Mouse (Mus musculus) adrenal gland, adult 2 months (tissue): ENCODE measurements around the gene Pla2g2d. TPM values are rescaled to one million over a fixed set of nuclear protein-coding genes. Genes with fewer than 3 reads are reported as not detected.
"Not testable (repeated sequence)": the region's sequence is repeated elsewhere in the genome, so short reads cannot be mapped to it uniquely, and the experiment has no call there.

ENCODE experiments used
- DNase-seq: peaks from one replicate; pipeline ENCODE4 v3.0.0; 2021
- polyA plus RNA-seq: library from polyadenylated mRNA; depleted of rRNA; stranded (reverse); fragments of >200 nt; gene quantifications from 2 replicates; pipeline ENCODE4 v1.2.3, GENCODE M21; 2012
- total RNA-seq, 2 experiments: library from RNA; stranded (reverse); gene quantifications; 2 replicates each; pipeline ENCODE4 v1.2.3; 2021

Pla2g2d gene
- total and polyA plus RNA-seq, 3 experiments = 1.4 to 2.9 (median 2.3) TPM

GRCm38 (mm10) chr4:138780300-138780699 is 4.8 kb downstream of the Pla2g2d start:
- DNase-seq = peak; percentile 41

GRCm38 (mm10) chr4:138782098-138782497 is 6.6 kb downstream of the Pla2g2d start:
- peak; percentile 47 for DNase-seq

- no peak for DNase-seq
These were observed 10.2 kb downstream of the Pla2g2d start for GRCm38 (mm10) chr4:138785721-138786120.

GRCm38 (mm10) chr4:138786141-138786540 is 10.6 kb downstream of the Pla2g2d start:
- no peak for DNase-seq

GRCm38 (mm10) chr4:138788381-138788780 is 12.8 kb downstream of the Pla2g2d start:
- no peak for DNase-seq

- DNase-seq = no peak
These were observed 15.9 kb downstream of the Pla2g2d start for GRCm38 (mm10) chr4:138791452-138791851.

- no peak for DNase-seq
These were observed 17.1 kb downstream of the Pla2g2d start for GRCm38 (mm10) chr4:138792599-138792998.

- peak; percentile 43 for DNase-seq
These were observed 17.7 kb downstream of the Pla2g2d start for GRCm38 (mm10) chr4:138793276-138793675.

GRCm38 (mm10) chr4:138794344-138794743 is 18.8 kb downstream of the Pla2g2d start:
- DNase-seq = no peak

GRCm38 (mm10) chr4:138796513-138797216 is 21.1 kb downstream of the Pla2g2d start:
- DNase-seq = no peak

GRCm38 (mm10) chr4:138797217-138797570 is 21.7 kb downstream of the Pla2g2d start:
- no peak for DNase-seq

- no peak for DNase-seq
These were observed 24.7 kb downstream of the Pla2g2d start for GRCm38 (mm10) chr4:138800134-138800744.

- DNase-seq = no peak
These were observed 26.1 kb downstream of the Pla2g2d start for GRCm38 (mm10) chr4:138801631-138802030.

GRCm38 (mm10) chr4:138802917-138803316 is 27.4 kb downstream of the Pla2g2d start:
- DNase-seq = peak; percentile 47

GRCm38 (mm10) chr4:138805248-138805647 is 29.7 kb downstream of the Pla2g2d start:
- no peak for DNase-seq

GRCm38 (mm10) chr4:138806160-138806559 is 30.6 kb downstream of the Pla2g2d start:
- no peak for DNase-seq

- no peak for DNase-seq
These were observed 31.5 kb downstream of the Pla2g2d start for GRCm38 (mm10) chr4:138806920-138807541.

- DNase-seq = no peak
These were observed 40.6 kb downstream of the Pla2g2d start for GRCm38 (mm10) chr4:138816166-138816565.

GRCm38 (mm10) chr4:138817736-138818135 is 42.2 kb downstream of the Pla2g2d start:
- DNase-seq = peak; percentile 35

GRCm38 (mm10) chr4:138819101-138819500 is 43.6 kb downstream of the Pla2g2d start:
- peak; percentile 84 for DNase-seq

- DNase-seq = no peak
These were observed 45.5 kb downstream of the Pla2g2d start for GRCm38 (mm10) chr4:138821036-138821435.

GRCm38 (mm10) chr4:138824161-138824560 is 48.6 kb downstream of the Pla2g2d start:
- DNase-seq = not testable (repeated sequence)

- DNase-seq = no peak
These were observed 49.1 kb downstream of the Pla2g2d start for GRCm38 (mm10) chr4:138824660-138825059.
